Mouse (Mus musculus) MEL (cell line): ENCODE measurements around the gene Eml6. TPM values are rescaled to one million over a fixed set of nuclear protein-coding genes. Genes with fewer than 3 reads are reported as not detected.

ENCODE experiments used
- DNase-seq: peaks from one replicate; pipeline ENCODE4 v3.0.0; 2011; ENCODE audit warnings: low read depth, low spot score
- H3K27ac ChIP-seq: 2 replicates; pipeline ENCODE4 v1.5.1; 2012; ENCODE audit warnings: low read depth, mild to moderate bottlenecking, control low read depth, low read length, moderate library complexity; ENCODE audit not compliant: control insufficient read depth
- H3K27me3 ChIP-seq, 2 experiments: fragments of 150-350 bp in 1 of 2; sonication (generic) in 1 of 2; 2 replicates each; pipeline ENCODE4 v1.6.1; 2012; ENCODE audit warnings: low read length in 2 of 2, mild to moderate bottlenecking in 2 of 2, improper control_type of control experiment in 1 of 2, moderate library complexity in 1 of 2; ENCODE audit not compliant: insufficient read depth in 2 of 2, control insufficient read depth in 1 of 2
- H3K36me3 ChIP-seq, 2 experiments: 2 replicates each; pipeline ENCODE4 v1.6.1; 2012 to 2014; ENCODE audit warnings: low read length in 2 of 2, improper control_type of control experiment in 1 of 2, inconsistent platforms in 1 of 2, mild to moderate bottlenecking in 1 of 2; ENCODE audit not compliant: insufficient read depth in 2 of 2, control insufficient read depth in 1 of 2
- H3K4me1 ChIP-seq, 2 experiments: fragments of 150-350 bp in 1 of 2; sonication (generic) in 1 of 2; 2 replicates each; pipeline ENCODE4 v1.6.1; 2012; ENCODE audit warnings: low read length in 2 of 2, improper control_type of control experiment in 1 of 2, mild to moderate bottlenecking in 1 of 2; ENCODE audit not compliant: insufficient read depth in 2 of 2, control insufficient read depth in 1 of 2
- H3K4me3 ChIP-seq, 2 experiments: fragments of 150-350 bp in 1 of 2; sonication (generic) in 1 of 2; 2 replicates each; pipeline ENCODE4 v1.5.1; 2012; ENCODE audit warnings: low read depth in 2 of 2, low read length in 2 of 2, mild to moderate bottlenecking in 2 of 2, moderate library complexity in 2 of 2, control low read depth in 1 of 2, improper control_type of control experiment in 1 of 2; ENCODE audit not compliant: control insufficient read depth in 1 of 2, insufficient read depth in 1 of 2
- H3K79me2 ChIP-seq: 2 replicates; pipeline ENCODE4 v1.6.1; 2012; ENCODE audit warnings: mild to moderate bottlenecking, low read length, moderate library complexity; ENCODE audit not compliant: control insufficient read depth, poor library complexity, insufficient read depth
- H3K9ac ChIP-seq: 2 replicates; pipeline ENCODE4 v1.6.1; 2012; ENCODE audit warnings: low read depth, mild to moderate bottlenecking, control low read depth, low read length, moderate library complexity; ENCODE audit not compliant: control insufficient read depth, poor library complexity, severe bottlenecking
- H3K9me3 ChIP-seq: fragments of 150-350 bp; sonication (generic); replicated peaks from 2 replicates; pipeline ENCODE4 v1.6.1; 2012; ENCODE audit warnings: mild to moderate bottlenecking, low read length, improper control_type of control experiment, moderate library complexity; ENCODE audit not compliant: insufficient read depth
- BHLHE40 ChIP-seq: IDR thresholded peaks from 2 replicates; pipeline ENCODE4 v1.6.1; 2012; ENCODE audit warnings: low read depth, mild to moderate bottlenecking, inconsistent platforms, low read length, improper control_type of control experiment, borderline replicate concordance
- CHD1 ChIP-seq: IDR thresholded peaks from 2 replicates; pipeline ENCODE4 v1.6.1; 2012; ENCODE audit warnings: low read depth, mild to moderate bottlenecking, inconsistent platforms, low read length, improper control_type of control experiment
- CHD2 ChIP-seq: IDR thresholded peaks from 2 replicates; pipeline ENCODE4 v1.6.1; 2011; ENCODE audit warnings: low read length, improper control_type of control experiment
- CTCF ChIP-seq, 3 experiments: IDR thresholded peaks in 2 of 3; conservative IDR thresholded peaks in 1 of 3; 2 replicates each; pipeline ENCODE4 v1.5.1; 2011 to 2012; ENCODE audit warnings: low read length in 3 of 3, low read depth in 2 of 3, mild to moderate bottlenecking in 2 of 3, improper control_type of control experiment in 1 of 3, inconsistent platforms in 1 of 3, mixed read lengths in 1 of 3, moderate library complexity in 1 of 3; ENCODE audit not compliant: control insufficient read depth in 1 of 3, insufficient read depth in 1 of 3, poor library complexity in 1 of 3, severe bottlenecking in 1 of 3
- GABPA ChIP-seq: IDR thresholded peaks from 2 replicates; pipeline ENCODE4 v1.6.1; 2012; ENCODE audit warnings: low read depth, mild to moderate bottlenecking, inconsistent platforms, low read length, improper control_type of control experiment, moderate library complexity
- GATA1 ChIP-seq: IDR thresholded peaks from 2 replicates; pipeline ENCODE4 v1.6.1; 2011; ENCODE audit warnings: low read depth, low read length, improper control_type of control experiment
- KAT2A ChIP-seq: conservative IDR thresholded peaks from 2 replicates; pipeline ENCODE4 v1.6.1; 2012; ENCODE audit warnings: low read depth, low read length, improper control_type of control experiment, inconsistent platforms
- MAZ ChIP-seq: IDR thresholded peaks from 2 replicates; pipeline ENCODE4 v1.6.1; 2012; ENCODE audit warnings: low read depth, mild to moderate bottlenecking, inconsistent platforms, low read length, improper control_type of control experiment
- MXI1 ChIP-seq: IDR thresholded peaks from 2 replicates; pipeline ENCODE4 v1.6.1; 2011; ENCODE audit warnings: mild to moderate bottlenecking, low read depth, low read length, improper control_type of control experiment
- MYB ChIP-seq: IDR thresholded peaks from 2 replicates; pipeline ENCODE4 v1.6.1; 2011; ENCODE audit warnings: mild to moderate bottlenecking, low read depth, low read length, improper control_type of control experiment
- MYC ChIP-seq: IDR thresholded peaks from 2 replicates; pipeline ENCODE4 v1.6.1; 2011; ENCODE audit warnings: low read depth, mild to moderate bottlenecking, low read length, improper control_type of control experiment, moderate library complexity
- POLR2A ChIP-seq, 2 experiments: IDR thresholded peaks; 2 replicates each; pipeline ENCODE4 v1.6.1; 2011 to 2012; ENCODE audit warnings: low read length in 2 of 2, mild to moderate bottlenecking in 2 of 2, control low read depth in 1 of 2, improper control_type of control experiment in 1 of 2, low read depth in 1 of 2, moderate library complexity in 1 of 2; ENCODE audit not compliant: control insufficient read depth in 1 of 2, insufficient read depth in 1 of 2, poor library complexity in 1 of 2
- POLR2AphosphoS2 ChIP-seq: IDR thresholded peaks from 2 replicates; pipeline ENCODE4 v1.6.1; 2011; ENCODE audit warnings: low read length, improper control_type of control experiment
- RAD21 ChIP-seq: IDR thresholded peaks from 2 replicates; pipeline ENCODE4 v1.6.1; 2011; ENCODE audit warnings: mild to moderate bottlenecking, low read depth, low read length, improper control_type of control experiment
- RCOR1 ChIP-seq: IDR thresholded peaks from 2 replicates; pipeline ENCODE4 v1.6.1; 2012; ENCODE audit warnings: low read depth, mild to moderate bottlenecking, inconsistent platforms, low read length, improper control_type of control experiment
- SIN3A ChIP-seq: IDR thresholded peaks from 2 replicates; pipeline ENCODE4 v1.6.1; 2012; ENCODE audit warnings: low read length, improper control_type of control experiment, inconsistent platforms
- SMC3 ChIP-seq: IDR thresholded peaks from 2 replicates; pipeline ENCODE4 v1.6.1; 2011; ENCODE audit warnings: low read depth, low read length, improper control_type of control experiment
- TAL1 ChIP-seq: IDR thresholded peaks from 2 replicates; pipeline ENCODE4 v1.6.1; 2012; ENCODE audit warnings: mild to moderate bottlenecking, inconsistent platforms, low read length, moderate library complexity, mixed read lengths
- TCF12 ChIP-seq: IDR thresholded peaks from 2 replicates; pipeline ENCODE4 v1.6.1; 2014; ENCODE audit warnings: low read depth, mild to moderate bottlenecking, inconsistent platforms, low read length, improper control_type of control experiment, moderate library complexity
- USF2 ChIP-seq, 2 experiments: IDR thresholded peaks; 2 replicates each; pipeline ENCODE4 v1.6.1; 2011 to 2012; ENCODE audit warnings: improper control_type of control experiment in 2 of 2, low read length in 2 of 2, borderline replicate concordance in 1 of 2, inconsistent platforms in 1 of 2, low read depth in 1 of 2, mild to moderate bottlenecking in 1 of 2; ENCODE audit not compliant: insufficient read depth in 1 of 2
- ZC3H11A ChIP-seq: IDR thresholded peaks from 2 replicates; pipeline ENCODE4 v1.6.1; 2012; ENCODE audit warnings: low read depth, mild to moderate bottlenecking, inconsistent platforms, low read length, improper control_type of control experiment
- polyA plus RNA-seq, 2 experiments: library from polyadenylated mRNA; stranded (reverse) in 1 of 2; unstranded in 1 of 2; fragments of >175 nt in 1 of 2; fragments of >200 nt in 1 of 2; gene quantifications; 2 replicates each; pipeline versions ENCODE4 v1.2.1 to v1.2.4; 2012; ENCODE audit warnings: low replicate concordance in 2 of 2, low read depth in 1 of 2; ENCODE audit not compliant: insufficient read length in 2 of 2, insufficient read depth in 1 of 2, missing spikeins in 1 of 2
- total RNA-seq: library from RNA; depleted of rRNA; stranded (reverse); fragments of 300-350 nt; gene quantifications from 2 replicates; pipeline ENCODE4 v1.2.3, GENCODE M21; 2012

Eml6 gene
- total and polyA plus RNA-seq, 3 experiments, result 2.7 to 2.8 TPM; not detected in 1

GRCm38 (mm10) chr11:29714114-29714513, 311.7 kb downstream of the Eml6 start:
- no peak for DNase-seq
- Histone ChIP-seq H3K79me2 (peaks cover 5% of the 10 kb centered on the region), H3K4me1 (peaks cover 0 to 3% of the 10 kb centered on the region in 2 experiments; a peak in 3 of 4 replicates), H3K36me3 (peaks cover 3 to 8% of the 10 kb centered on the region in 2 experiments; a peak in 2 of 4 replicates), H3K9ac (no peak overlapping the region), H3K27ac (no peak overlapping the region), H3K27me3 (no peaks in the 10 kb centered on the region)
- TF ChIP-seq GATA1 (no peak), KAT2A (no peak), MXI1 (no peak), POLR2AphosphoS2 (no peak), TAL1 (no peak), TCF12 (no peak), SIN3A (no peak), USF2 (IDR thresholded peaks at IDR 0.05; ENCODE audit: borderline replicate concordance in 1 of 2, insufficient read depth in 1 of 2, low read depth in 1 of 2, low read length in 2 of 2) (no peak), MAZ (no peak), BHLHE40 (no peak), ZC3H11A (no peak), CTCF (IDR thresholded peaks at IDR 0.05 in 2 of 3, conservative IDR thresholded peaks at IDR 0.05 in 1 of 3; ENCODE audit: control insufficient read depth in 1 of 3, insufficient read depth in 1 of 3, low read depth in 2 of 3, low read length in 3 of 3, poor library complexity in 1 of 3, severe bottlenecking in 1 of 3) (no peak), GABPA (no peak), RAD21 (no peak)
- TF ChIP-seq, all 39 proteins: peak for 0
- H3K9me3 ChIP-seq, result no peaks in the 10 kb centered on the region
- H3K4me3 ChIP-seq, result no peak overlapping the region

- DNase-seq, result peak; percentile 62
- no peak overlapping the region for H3K27ac ChIP-seq
- no peak overlapping the region for H3K9ac ChIP-seq
- TF ChIP-seq POLR2A (IDR thresholded peaks at IDR 0.05; ENCODE audit: control insufficient read depth in 1 of 2, insufficient read depth in 1 of 2, low read depth in 1 of 2, low read length in 2 of 2, poor library complexity in 1 of 2) (no peak), POLR2AphosphoS2 (no peak), USF2 (IDR thresholded peaks at IDR 0.05; ENCODE audit: borderline replicate concordance in 1 of 2, insufficient read depth in 1 of 2, low read depth in 1 of 2, low read length in 2 of 2) (no peak), CHD2 (no peak), CHD1 (no peak), RCOR1 (no peak), SMC3 (peak; percentile 66), CTCF (IDR thresholded peaks at IDR 0.05 in 2 of 3, conservative IDR thresholded peaks at IDR 0.05 in 1 of 3; ENCODE audit: control insufficient read depth in 1 of 3, insufficient read depth in 1 of 3, low read depth in 2 of 3, low read length in 3 of 3, poor library complexity in 1 of 3, severe bottlenecking in 1 of 3) (peak; percentile 17 to 73 (median 36); a peak in 4 of 6 replicates), MYC (peak; percentile 86), RAD21 (peak; percentile 61), ZC3H11A (peak; percentile 49; the same call in 1 of the 2 replicates), MYB (no peak)
- H3K36me3 ChIP-seq, result peaks cover 12 to 25% of the 10 kb centered on the region in 2 experiments
- peaks cover 4 to 9% of the 10 kb centered on the region in 2 experiments for H3K4me1 ChIP-seq
- H3K9me3 ChIP-seq, result no peaks in the 10 kb centered on the region
- no peaks in the 10 kb centered on the region for H3K27me3 ChIP-seq
- H3K4me3 ChIP-seq, result no peak overlapping the region
- peaks cover 5% of the 10 kb centered on the region for H3K79me2 ChIP-seq
These were observed 316.3 kb downstream of the Eml6 start for GRCm38 (mm10) chr11:29709512-29709911.
